Mouse (Mus musculus) megakaryocyte progenitor cell, adult 5-6 weeks (primary cell): ENCODE measurements around the gene Ucp3. TPM values are rescaled to one million over a fixed set of nuclear protein-coding genes. Genes with fewer than 3 reads are reported as not detected.

ENCODE experiments used
- ATAC-seq: replicated peaks from 2 replicates; pipeline ENCODE4 v1.8.0; 2016; ENCODE audit warnings: mild to moderate bottlenecking, moderate TSS enrichment, inconsistent platforms; ENCODE audit not compliant: poor library complexity
- total RNA-seq, 2 experiments: library from RNA; stranded (forward) in 1 of 2; stranded (reverse) in 1 of 2; fragments of 157-497, 149-512 nt in 1 of 2; fragments of 200-1000 nt in 1 of 2; gene quantifications; 2 replicates each; pipeline versions ENCODE4 v1.2.3 to v1.2.4; 2015 to 2017

Gene Ucp3
- total RNA-seq, 2 experiments from 2014 or later: not detected

DNA sequence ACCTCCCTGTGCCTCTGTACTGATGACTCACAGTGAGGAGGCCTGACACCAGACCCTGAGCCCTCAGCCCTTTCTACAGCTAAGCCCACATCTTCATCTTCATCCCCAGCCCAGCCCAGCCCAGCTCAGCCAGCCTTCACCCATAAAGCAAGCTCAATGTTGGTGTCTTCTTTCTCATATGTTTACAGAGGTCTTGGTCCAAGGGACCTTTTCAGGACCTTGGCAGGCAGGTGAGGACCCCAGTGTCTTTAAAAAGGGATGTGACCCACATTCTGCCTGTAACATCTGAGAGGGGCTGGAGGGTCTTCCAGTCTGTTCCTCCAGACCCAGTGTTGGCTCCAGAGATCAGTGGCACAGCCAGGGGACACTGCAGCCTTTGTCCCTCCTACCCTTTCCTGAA, 26.7 kb downstream of the Ucp3 start:
- no peak for ATAC-seq

DNA sequence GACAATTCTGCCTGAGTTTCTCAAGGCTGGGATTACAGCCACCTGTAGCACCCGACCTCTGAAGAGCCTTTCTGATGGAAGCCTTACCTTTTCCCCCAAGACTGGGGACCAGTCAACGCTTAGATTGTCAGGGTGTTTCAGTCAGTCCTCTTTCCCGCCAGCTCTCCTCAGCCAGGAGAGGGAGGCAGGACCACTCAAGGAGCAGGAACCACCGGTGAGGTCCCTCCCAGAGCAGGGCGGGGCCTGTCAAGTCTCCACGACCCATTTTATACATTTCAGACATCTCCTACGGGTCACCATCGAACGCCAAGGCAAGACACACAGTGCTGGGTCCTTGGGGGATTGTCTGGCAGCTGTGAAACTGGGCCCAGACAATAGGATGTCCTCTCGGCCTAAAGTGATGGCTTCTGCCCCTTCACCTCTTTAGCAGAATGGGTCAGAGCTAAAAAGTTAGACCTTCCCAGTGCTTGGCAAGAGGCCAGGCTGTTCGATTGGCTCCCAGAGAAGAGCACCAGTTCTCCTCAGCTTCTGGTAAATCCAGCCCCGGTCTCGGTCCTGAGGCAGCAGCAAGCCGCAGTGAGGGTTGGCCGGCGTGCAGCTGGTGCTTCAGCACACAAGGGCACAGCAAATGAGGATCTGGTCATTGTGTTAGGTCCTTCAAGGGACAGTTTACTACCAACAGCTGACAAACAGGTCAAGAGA, 27.6 kb downstream of the Ucp3 start:
- no peak for ATAC-seq

- no peak for ATAC-seq
Measured at GRCm38 (mm10) chr7:100501027-100501843, 28.4 kb downstream of the Ucp3 start.

- ATAC-seq: no peak
Measured at GRCm38 (mm10) chr7:100501844-100502373, 29.1 kb downstream of the Ucp3 start.

GRCm38 (mm10) chr7:100502374-100502922, 29.7 kb downstream of the Ucp3 start:
- ATAC-seq: peak; percentile 29

- ATAC-seq: peak; percentile 36
Measured at GRCm38 (mm10) chr7:100503076-100503475, 30.3 kb downstream of the Ucp3 start.

- ATAC-seq: no peak
Measured at GRCm38 (mm10) chr7:100504740-100505487, 32.1 kb downstream of the Ucp3 start.

DNA sequence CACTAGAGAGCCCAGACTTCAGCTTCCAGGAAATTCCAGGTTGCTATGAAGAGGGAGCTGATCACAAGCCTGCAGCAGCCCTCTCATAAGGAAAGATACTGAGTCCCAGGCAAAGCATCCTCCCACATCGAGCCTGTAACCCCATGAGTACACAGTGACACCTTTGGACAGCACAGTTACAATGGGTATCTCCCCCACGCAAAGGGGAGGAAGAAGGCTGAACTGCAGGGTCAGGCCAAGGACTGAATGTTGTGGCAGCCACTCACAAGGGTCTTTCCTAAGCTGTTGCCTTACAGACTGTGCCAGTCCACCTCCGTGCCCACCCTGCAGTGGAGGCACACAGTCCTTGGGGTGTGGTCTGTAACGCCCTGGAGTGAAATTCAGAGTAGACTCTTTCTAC, 33.7 kb downstream of the Ucp3 start:
- ATAC-seq: no peak

DNA sequence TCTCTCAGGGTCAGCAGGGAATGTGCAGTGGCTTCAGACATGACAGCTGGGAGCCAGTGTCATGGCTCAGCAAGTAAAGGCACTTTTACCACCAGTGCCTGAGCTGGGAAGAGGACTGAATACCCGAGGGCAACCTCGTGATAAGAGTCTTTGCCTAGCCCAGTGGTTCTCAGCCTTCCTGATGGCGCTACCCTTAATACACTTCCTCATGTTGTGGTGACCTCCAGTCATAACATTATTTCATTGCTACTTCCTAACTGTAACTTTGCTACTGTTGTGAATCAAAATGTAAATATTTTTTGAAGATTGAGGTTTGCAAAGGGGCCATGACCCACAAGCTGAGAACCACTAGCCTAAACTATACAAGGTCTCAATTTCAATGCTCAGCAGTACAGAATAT, 35.9 kb downstream of the Ucp3 start:
- peak; percentile 38; the same call in 1 of the 2 replicates for ATAC-seq

DNA sequence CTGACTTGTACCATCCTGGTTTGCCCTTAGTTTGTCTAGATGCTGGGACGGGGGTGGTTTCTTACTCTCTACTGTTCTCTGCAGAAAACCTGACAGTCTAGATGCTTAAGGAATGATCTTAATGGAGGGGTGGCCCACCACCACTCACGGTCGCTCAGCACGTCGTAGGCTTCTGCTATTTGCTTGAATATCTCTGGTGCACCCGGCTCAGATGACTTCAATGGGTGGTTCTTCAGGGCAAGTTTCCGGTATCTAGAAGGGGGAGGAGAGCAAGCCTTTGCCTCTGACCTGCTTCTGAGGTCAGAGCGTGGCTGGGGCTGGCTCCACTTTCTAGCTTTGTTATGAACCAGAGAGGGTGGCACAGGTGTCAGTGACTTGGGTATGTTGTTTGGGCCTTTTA, 38.8 kb downstream of the Ucp3 start:
- no peak for ATAC-seq

DNA sequence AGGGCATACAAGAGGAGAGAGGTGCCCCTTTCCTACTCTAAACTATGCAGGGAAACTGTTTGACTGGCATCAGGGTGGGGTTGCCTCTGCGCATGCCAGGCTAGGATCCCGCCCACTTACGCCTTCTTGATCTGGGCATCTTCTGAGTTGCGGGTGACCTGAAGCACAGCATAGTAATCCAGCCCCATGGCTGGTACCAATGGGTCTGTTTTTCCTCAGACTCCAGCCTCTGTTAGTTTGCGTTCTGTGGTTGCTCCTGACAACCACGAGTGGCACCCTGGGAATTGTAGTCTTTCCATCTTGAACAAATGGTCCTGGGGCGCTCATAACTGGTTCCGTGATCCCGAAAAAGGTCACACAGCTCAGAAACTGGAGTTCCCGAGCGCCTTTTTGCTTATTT, 41.8 kb downstream of the Ucp3 start, which contains the start of gene Dnajb13:
TSS of gene Dnajb13 (minus strand) at position 388 of the 400 bp plus-strand sequence.
- no peak for ATAC-seq

DNA sequence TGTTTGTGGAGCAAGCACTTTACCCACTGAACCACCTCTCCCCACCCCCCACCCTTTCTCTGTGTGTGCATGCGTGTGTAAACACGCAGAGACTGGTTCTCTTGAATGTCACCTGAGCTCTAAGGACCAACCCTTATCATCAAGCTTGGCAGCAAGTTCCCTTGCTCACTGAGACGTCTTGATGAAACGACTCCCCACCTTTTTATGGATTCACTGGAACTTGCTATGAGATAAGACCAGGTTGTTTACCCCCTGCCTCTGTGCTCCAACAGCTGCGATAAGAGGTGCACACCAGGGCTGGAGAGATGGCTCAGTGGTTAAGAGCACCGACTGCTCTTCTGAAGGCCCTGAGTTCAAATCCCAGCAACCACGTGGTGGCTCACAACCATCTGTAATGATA, 47.4 kb downstream of the Ucp3 start:
- ATAC-seq: no peak

DNA sequence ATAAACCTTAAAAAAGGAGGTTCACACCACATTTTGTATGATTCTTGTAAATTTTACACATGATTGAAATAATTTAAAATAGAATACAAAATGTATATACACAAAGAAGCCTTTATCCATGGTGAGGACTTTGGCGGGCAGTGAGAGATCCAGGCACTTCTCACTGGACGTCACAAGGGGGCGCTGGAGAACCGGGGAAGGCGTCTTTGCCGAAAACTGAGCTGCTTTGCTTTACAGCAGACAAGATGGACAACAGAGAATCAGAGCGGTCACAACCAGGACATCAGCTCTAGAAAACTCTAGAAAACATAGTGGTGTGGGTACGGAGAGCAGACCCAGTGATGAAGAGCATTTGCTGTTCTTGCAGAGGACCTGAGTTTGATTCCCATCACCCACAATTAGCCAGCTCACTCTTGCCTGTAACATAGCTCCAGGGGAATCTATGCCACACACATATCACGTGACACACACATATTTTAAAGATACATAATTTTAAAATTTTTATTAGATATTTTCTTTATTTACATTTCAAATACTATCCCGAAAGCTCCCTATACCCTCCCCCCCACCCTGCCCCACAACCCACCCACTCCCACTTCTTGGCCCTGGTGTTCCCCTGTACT, 48.0 kb downstream of the Ucp3 start:
- ATAC-seq: peak; percentile 98

DNA sequence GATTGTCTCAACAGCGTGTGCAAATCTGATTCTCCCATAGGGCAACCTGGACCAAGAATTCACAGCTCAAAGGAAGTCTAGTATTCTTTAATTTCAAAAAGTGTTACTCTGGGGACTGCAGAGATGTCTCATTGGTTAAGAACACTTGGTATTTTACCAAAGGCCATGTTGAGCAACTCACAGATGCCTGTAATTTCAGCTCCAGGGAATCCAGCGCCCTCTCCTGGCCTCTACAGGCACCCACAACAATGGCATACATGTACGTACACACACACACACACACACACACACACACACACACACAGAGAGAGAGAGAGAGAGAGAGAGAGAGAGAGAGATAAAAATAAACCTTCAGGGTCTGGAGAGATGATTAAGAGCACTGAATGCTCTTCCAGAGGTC, 49.4 kb downstream of the Ucp3 start:
- ATAC-seq: no peak

DNA sequence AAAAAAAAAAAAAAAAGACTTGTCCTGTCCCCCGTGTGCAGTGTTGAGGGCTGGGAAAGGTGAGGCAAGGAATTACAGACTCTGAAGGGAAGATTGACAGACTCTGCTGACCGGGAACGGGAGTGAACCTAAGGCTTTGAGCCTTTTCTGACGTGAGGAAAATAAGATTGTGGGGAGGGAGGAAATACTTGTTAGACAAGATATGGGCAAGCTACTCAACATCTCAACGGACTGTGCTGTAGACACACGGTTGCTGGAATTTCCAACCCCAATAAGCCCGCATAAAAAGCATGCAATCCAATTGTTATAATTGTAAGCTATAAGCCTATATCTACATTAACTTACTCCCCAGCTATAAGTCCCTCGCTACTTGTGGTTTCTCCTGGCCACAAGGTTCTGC, 51.9 kb downstream of the Ucp3 start:
- ATAC-seq: no peak

GRCm38 (mm10) chr7:100530766-100531165, 58.0 kb downstream of the Ucp3 start:
- ATAC-seq: peak; percentile 26; the same call in 1 of the 2 replicates

- ATAC-seq: no peak
Measured at GRCm38 (mm10) chr7:100533503-100533902, 60.7 kb downstream of the Ucp3 start.

- no peak for ATAC-seq
Measured at GRCm38 (mm10) chr7:100534216-100534615, 61.4 kb downstream of the Ucp3 start.

- no peak for ATAC-seq
Measured at GRCm38 (mm10) chr7:100535831-100536230, 63.0 kb downstream of the Ucp3 start.
